Mouse (Mus musculus) heart, adult 2 months (tissue): ENCODE data around the gene Fgfr2.

Source experiments
- CTCF ChIP-seq: fragments of 200-600 bp; IDR thresholded peaks from 2 replicates; pipeline ENCODE4 v1.8.1; 2022; ENCODE audit warnings: antibody characterized with exemption, mild to moderate bottlenecking, moderate library complexity
- POLR2A ChIP-seq: fragments of 200-500 bp; IDR thresholded peaks from 2 replicates; pipeline ENCODE4 v1.6.1; 2011; ENCODE audit warnings: mild to moderate bottlenecking, low read depth, low read length, control low read depth; ENCODE audit not compliant: insufficient read depth

DNA sequence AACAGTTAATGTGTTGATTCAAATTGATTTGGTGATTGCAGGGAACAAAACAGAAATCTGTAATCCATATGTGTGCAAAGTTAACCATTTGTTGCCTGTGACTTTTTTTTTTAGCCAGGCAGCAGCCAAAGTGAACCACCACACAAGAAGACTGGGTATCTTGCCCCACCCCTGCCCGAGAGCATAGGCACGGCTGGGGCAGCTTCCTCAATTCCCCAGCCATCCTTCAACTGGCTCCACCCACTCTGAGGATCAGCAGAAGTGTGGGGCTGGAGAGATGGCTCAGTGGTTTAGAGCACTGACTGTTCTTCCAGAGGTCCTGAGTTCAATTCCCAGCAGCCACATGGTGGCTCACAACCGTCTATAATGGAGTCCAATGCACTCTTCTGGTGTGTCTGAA lies 581.6 kb downstream of the Fgfr2 start:
- TF ChIP-seq CTCF (no peak), POLR2A (no peak)
